Mouse (Mus musculus): ENCODE measurements around the gene Kdm4b.

DNA sequence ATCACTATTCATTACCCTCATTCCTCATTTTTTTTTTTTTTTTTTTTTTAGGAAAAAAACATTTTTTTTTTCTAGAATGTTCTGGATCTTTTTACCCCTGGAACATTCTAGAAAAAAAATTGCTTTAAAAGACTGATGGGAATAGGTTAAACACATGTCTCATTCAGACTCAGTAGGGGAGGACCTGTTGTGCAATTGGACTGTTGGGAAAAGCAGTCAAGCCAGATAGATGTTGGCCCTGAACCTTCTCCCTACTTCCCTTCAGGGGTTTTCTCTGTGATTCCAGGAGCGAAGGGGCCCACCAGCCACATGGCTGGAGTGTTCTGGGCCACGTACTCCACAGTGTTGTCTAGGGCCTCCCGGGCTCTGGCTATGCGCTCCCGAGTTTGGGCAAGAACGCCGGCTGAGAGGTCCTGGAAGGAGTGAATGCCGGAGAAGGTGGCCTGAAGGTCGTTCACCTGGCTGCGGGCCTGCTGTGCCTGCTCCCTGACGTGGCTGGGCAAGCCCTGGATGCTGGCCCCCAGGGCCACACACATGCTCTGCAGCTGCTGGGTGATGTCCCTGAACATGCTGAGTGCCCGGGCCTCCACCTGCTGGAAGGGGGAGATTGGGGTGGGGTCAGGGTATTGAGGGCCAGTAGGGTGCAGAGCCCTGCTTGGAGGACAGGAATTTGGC is 46.2 kb upstream of the Kdm4b start:
- TF ChIP-seq CTCF (IDR thresholded peaks at IDR 0.05; ENCODE audit: low read depth) (no peak), EP300 (optimal IDR thresholded peaks at IDR 0.05) (no peak)
